In genomic region chr9:44482552-44482951, GRCm38 (mm10) we compare ENCODE assay signal across 8 mouse cellular contexts. TPM values are rescaled to one million over a fixed set of nuclear protein-coding genes. Genes with fewer than 3 reads are reported as not detected.
DNase-seq lines count a peak whose midpoint lies in the region; ATAC-seq lines count a peak whose summit lies in the region.

Gene Bcl9l (plus strand): TSS chr9:44482825.

- H3K4me2 ChIP-seq in hindbrain, embryonic 12.5 days (replicated peaks) = peak within 1 kb of the TSS; percentile 95

- H3K27me3 ChIP-seq in hindbrain, embryonic 12.5 days = no peaks in the 10 kb centered on the region

- 2% methylated on average over 31 of the region's 31 CpGs for WGBS in hindbrain, embryonic 12.5 days

- peak; percentile 96 for DNase-seq in MN1 (ENCODE audit: low spot score)
- peak; percentile 91 for DNase-seq in cerebellum, adult 8-10 months
- DNase-seq in frontal cortex, postnatal 14 days (ENCODE audit: low spot score in 2 of 2) = peak; percentile 90
- DNase-seq in layer of hippocampus, postnatal 25 days (ENCODE audit: extremely low spot score in 1 of 2, low spot score in 1 of 2) = peak; percentile 85 to 88
- peak; percentile 94 for DNase-seq in lung, postnatal 14 days
- DNase-seq in ovary, postnatal 36 days (ENCODE audit: low spot score) = peak; percentile 93
- peak; percentile 95 for DNase-seq in thymus, postnatal 14 days

- H3K4me1 ChIP-seq in hindbrain, embryonic 12.5 days = peaks cover 61% of the 10 kb centered on the region

- H3K9me3 ChIP-seq in hindbrain, embryonic 12.5 days (replicated peaks) = no peaks in the 10 kb centered on the region

- H3K9ac ChIP-seq in hindbrain, embryonic 12.5 days = peak within 1 kb of the TSS; percentile 99

- peak within 1 kb of the TSS; percentile 98 for H3K27ac ChIP-seq in hindbrain, embryonic 12.5 days

- H3K36me3 ChIP-seq in hindbrain, embryonic 12.5 days = no peaks in the 10 kb centered on the region

- peak within 1 kb of the TSS; percentile 95 for H3K4me3 ChIP-seq in hindbrain, embryonic 12.5 days

- peak; percentile 63 for ATAC-seq in hindbrain, embryonic 12.5 days (ENCODE audit: low FRiP score)

RNA-seq across cellular contexts. Expression of gene Bcl9l, which starts in this region (rescaled TPM):
- polyA plus RNA-seq in hindbrain, embryonic 12.5 days (2016; fragmentation: Nextera tagmentation; extraction: Ambion mirVana) = 12.3 and 15.5 TPM in 2 replicates
- 10 to 100 TPM; 59.2 to 78.1 TPM for total RNA-seq in layer of hippocampus, postnatal 25 days (2021)

Comparison
In these comparisons a context has a peak if more than half of its experiments do, and no peak if none do; other contexts are left out.
1. Peak in every context shown above with its lines: DNase-seq, ATAC-seq, H3K4me3 ChIP-seq and H3K27ac ChIP-seq.